Mouse (Mus musculus): ENCODE measurements around the gene Adgrl3. TPM values are rescaled to one million over a fixed set of nuclear protein-coding genes. Genes with fewer than 3 reads are reported as not detected.

The Adgrl3 gene
- polyA plus RNA-seq, 1 experiment from 2014 or later, result 14.0 TPM

DNA sequence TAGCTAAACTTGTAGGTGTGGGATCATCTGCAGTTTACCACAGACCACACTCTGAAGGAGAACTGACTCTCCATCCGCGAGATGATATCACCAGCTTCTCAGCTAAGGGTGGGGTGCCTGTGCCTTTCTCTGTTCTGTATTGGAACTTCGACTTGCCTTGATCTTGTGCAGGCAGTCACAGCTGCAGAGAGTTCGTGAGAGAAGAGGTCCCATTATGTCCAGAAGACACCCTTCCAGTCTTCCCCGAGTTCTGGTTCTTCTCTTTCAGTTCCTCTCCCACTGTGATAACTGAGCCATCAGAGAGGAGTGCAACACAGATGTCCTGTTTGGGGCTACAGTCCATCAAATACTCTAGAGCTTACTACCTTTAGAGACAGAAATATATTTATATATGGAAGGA, 422.2 kb downstream of the Adgrl3 start:
- no peak overlapping the region for H3K27ac ChIP-seq
- no peak overlapping the region for H3K9ac ChIP-seq
- no peak overlapping the region for H3K4me2 ChIP-seq
- no peaks in the 10 kb centered on the region for H3K4me1 ChIP-seq
- no peaks in the 10 kb centered on the region for H3K27me3 ChIP-seq
- no peaks in the 10 kb centered on the region for H3K9me3 ChIP-seq
- no peaks in the 10 kb centered on the region for H3K36me3 ChIP-seq
- H3K4me3 ChIP-seq, result no peak overlapping the region
- WGBS, result 74% methylated on average over 5 of the region's 5 CpGs
- ATAC-seq (ENCODE audit: borderline replicate concordance, extremely low read depth, low FRiP score, low TSS enrichment), result no peak

DNA sequence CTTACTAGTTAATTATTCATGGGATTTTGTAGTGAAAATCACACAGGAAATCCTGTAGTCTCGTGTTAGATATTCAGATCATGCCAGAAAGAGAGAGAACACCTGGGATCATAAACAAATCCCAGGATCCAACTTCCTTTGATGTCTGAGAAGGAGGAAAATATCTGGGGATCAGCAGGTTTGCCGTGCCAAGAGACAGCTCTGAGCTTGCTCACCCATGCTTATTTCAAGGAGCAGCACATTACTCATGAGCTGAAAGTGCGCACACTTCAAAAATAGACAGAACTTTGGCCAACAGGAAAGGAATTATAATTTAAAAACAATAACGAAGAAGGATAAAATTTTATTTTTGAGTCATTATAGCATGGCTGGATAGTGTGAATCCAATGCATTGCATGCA, 446.0 kb downstream of the Adgrl3 start:
- Histone ChIP-seq H3K4me3 (no peak overlapping the region), H3K27me3 (no peaks in the 10 kb centered on the region), H3K4me2 (no peak overlapping the region), H3K36me3 (no peaks in the 10 kb centered on the region), H3K9ac (no peak overlapping the region), H3K27ac (no peak overlapping the region), H3K9me3 (no peaks in the 10 kb centered on the region), H3K4me1 (no peaks in the 10 kb centered on the region)
- ATAC-seq (ENCODE audit: borderline replicate concordance, extremely low read depth, low FRiP score, low TSS enrichment), result no peak
- 36% methylated on average over 4 of the region's 4 CpGs for WGBS

DNA sequence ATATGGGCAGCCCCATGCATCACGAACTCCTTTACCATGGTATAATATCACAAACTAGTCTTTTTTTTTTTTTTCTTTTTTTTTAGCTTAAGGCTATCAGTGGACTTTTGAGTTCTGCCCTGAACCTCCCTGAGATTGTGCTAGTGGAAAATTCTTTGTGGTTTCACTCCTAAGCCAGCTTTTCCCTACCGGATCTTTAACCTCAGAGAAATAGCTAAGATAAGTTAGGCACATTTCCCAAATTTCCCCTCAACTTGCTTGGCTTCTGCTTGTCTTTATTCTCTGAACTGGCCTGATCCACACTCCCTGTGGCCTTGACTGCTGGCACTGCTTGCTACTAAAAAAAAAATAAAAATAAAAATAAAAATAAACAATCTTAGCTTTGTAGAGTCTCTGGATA, 454.7 kb downstream of the Adgrl3 start:
- Histone ChIP-seq H3K4me3 (no peak overlapping the region), H3K9me3 (no peaks in the 10 kb centered on the region), H3K9ac (no peak overlapping the region), H3K36me3 (no peaks in the 10 kb centered on the region), H3K27me3 (no peaks in the 10 kb centered on the region), H3K27ac (no peak overlapping the region), H3K4me1 (peaks cover 17% of the 10 kb centered on the region), H3K4me2 (no peak overlapping the region)
- no peak for ATAC-seq (ENCODE audit: borderline replicate concordance, extremely low read depth, low FRiP score, low TSS enrichment)
- 69% methylated on average over 2 of the region's 2 CpGs for whole genome bisulfite sequencing

DNA sequence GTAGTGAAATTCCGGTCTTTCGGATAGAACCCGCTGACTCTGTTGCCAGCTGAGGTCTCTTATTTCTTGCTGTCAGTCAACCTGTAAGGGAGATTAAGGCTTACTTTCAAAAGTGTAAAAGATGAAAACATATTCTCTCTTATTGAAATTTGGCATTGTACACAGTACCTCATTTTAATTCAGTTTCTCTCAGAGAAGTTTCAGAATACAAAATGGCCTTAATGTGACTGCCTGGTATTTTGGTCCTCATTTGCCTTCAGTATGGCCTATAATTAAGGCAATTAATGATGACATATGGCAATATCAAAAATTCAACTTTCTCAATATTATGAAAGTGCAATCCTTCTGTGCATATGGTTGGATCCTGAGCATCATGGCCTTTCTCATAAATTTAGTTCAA, 455.5 kb downstream of the Adgrl3 start:
- H3K9me3 ChIP-seq, result no peaks in the 10 kb centered on the region
- ATAC-seq (ENCODE audit: borderline replicate concordance, extremely low read depth, low FRiP score, low TSS enrichment), result no peak
- no peak overlapping the region for H3K9ac ChIP-seq
- H3K4me1 ChIP-seq, result peaks cover 17% of the 10 kb centered on the region
- no peak overlapping the region for H3K4me2 ChIP-seq
- no peaks in the 10 kb centered on the region for H3K36me3 ChIP-seq
- no peak overlapping the region for H3K27ac ChIP-seq
- 81% methylated on average over 3 of the region's 3 CpGs for whole genome bisulfite sequencing
- no peak overlapping the region for H3K4me3 ChIP-seq
- H3K27me3 ChIP-seq, result no peaks in the 10 kb centered on the region

DNA sequence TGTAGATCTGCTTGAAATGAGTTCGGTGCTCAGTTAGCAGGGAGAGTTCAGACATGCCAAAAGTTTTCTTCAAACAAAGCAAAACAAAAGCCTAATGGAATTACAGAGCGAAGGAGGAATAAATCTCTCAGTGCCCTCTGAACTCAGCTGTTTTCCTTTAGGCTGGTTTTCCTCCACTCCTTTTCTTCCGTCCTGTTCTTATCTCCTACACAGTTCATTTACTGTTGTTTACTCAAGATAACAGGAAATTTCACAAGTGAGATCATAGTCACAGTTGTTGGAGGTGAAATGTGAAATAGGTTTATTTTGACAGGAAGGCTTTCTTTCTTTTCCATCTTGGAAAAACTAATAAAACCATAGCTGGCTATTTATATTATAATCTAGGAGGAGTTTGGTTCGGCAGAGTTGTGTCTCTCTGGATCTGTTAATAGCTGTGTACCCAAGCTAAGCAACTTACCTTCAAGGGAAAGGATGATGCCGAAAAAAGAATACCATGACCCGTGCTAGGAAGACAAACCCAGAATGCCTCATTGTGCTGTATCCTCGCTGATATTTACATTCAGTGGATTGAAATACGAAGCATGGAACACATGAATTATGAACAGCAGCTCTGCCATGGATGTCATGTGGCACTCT, 456.2 kb downstream of the Adgrl3 start:
- H3K9me3 ChIP-seq, result no peaks in the 10 kb centered on the region
- no peak for ATAC-seq (ENCODE audit: borderline replicate concordance, extremely low read depth, low FRiP score, low TSS enrichment)
- H3K4me3 ChIP-seq, result no peak overlapping the region
- no peak overlapping the region for H3K9ac ChIP-seq
- H3K36me3 ChIP-seq, result no peaks in the 10 kb centered on the region
- peaks cover 17% of the 10 kb centered on the region for H3K4me1 ChIP-seq
- no peak overlapping the region for H3K27ac ChIP-seq
- WGBS, result 7% methylated on average over 8 of the region's 8 CpGs
- H3K27me3 ChIP-seq, result no peaks in the 10 kb centered on the region
- no peak overlapping the region for H3K4me2 ChIP-seq

DNA sequence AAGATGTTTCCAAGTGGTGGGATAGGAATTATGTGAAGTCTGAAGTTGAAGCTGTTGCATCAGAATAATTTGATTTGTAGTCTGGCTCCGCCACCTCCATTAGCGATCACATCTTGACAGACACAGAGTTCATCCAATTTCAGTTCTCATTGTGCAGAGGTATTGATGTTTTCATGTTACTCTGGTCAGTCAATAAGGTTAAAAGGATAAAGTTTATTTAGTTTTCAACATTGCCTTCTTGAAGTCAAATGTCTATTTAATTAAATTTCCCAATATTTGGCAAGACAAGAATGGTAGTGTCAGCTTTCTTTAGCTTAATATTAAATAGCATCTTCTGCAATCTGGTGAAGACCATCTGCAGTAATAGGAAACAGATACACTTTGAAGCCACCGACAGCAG, 461.0 kb downstream of the Adgrl3 start:
- H3K4me2 ChIP-seq, result no peak overlapping the region
- H3K9ac ChIP-seq, result no peak overlapping the region
- no peak overlapping the region for H3K27ac ChIP-seq
- H3K9me3 ChIP-seq, result no peaks in the 10 kb centered on the region
- 84% methylated on average over 3 of the region's 3 CpGs for WGBS
- H3K4me3 ChIP-seq, result no peak overlapping the region
- H3K4me1 ChIP-seq, result peaks cover 6% of the 10 kb centered on the region; the same call in 1 of the 2 replicates
- no peak for ATAC-seq (ENCODE audit: borderline replicate concordance, extremely low read depth, low FRiP score, low TSS enrichment)
- H3K27me3 ChIP-seq, result no peaks in the 10 kb centered on the region
- H3K36me3 ChIP-seq, result no peaks in the 10 kb centered on the region

DNA sequence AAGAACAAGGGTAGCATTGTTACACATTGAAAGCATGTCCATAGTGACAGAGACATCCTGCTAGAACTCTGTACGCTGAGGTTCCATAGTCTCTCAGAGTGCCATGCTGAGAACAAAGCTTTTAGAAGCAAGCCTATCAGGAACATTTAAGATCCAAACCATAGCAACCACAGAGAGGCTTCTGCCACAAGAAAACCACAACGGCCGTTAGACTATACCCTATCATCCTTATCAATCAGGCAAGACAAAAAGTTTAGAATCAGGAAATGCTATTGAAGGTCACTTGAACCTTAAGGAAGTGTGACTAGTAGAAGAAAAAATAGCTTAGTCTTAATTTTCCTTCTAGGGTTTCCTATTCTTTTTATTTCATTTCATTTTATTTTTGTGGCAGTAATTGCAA, 464.0 kb downstream of the Adgrl3 start:
- no peaks in the 10 kb centered on the region for H3K36me3 ChIP-seq
- no peak overlapping the region for H3K9ac ChIP-seq
- no peak overlapping the region for H3K27ac ChIP-seq
- H3K9me3 ChIP-seq, result no peaks in the 10 kb centered on the region
- no peak for ATAC-seq (ENCODE audit: borderline replicate concordance, extremely low read depth, low FRiP score, low TSS enrichment)
- WGBS, result 62% methylated on average over 3 of the region's 3 CpGs
- no peak overlapping the region for H3K4me2 ChIP-seq
- no peak overlapping the region for H3K4me3 ChIP-seq
- no peaks in the 10 kb centered on the region for H3K4me1 ChIP-seq
- no peaks in the 10 kb centered on the region for H3K27me3 ChIP-seq

DNA sequence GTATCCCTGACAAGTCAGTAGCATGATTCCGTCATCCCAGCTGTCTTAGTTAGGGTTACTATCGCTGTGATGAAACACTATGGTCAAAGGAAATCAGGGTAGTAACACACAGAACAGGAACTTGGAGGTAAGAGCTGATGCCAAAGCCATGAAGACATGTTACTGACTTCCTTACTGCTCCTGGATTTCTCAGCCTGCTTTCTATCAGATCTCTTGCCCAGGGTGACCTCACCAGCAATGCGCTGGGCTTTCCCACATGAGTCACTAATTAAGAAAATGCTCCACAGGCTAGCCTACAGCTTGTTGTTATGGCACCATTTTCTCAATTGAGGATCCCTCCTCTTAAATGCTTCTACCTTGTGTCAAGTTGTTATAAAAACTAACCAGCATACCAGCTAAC, 481.1 kb downstream of the Adgrl3 start:
- no peaks in the 10 kb centered on the region for H3K9me3 ChIP-seq
- H3K27me3 ChIP-seq, result no peaks in the 10 kb centered on the region
- no peak for ATAC-seq (ENCODE audit: borderline replicate concordance, extremely low read depth, low FRiP score, low TSS enrichment)
- no peaks in the 10 kb centered on the region for H3K4me1 ChIP-seq
- no peaks in the 10 kb centered on the region for H3K36me3 ChIP-seq
- H3K4me3 ChIP-seq, result no peak overlapping the region
- no peak overlapping the region for H3K9ac ChIP-seq
- no peak overlapping the region for H3K4me2 ChIP-seq
- no peak overlapping the region for H3K27ac ChIP-seq
- WGBS, result 89% methylated on average over 3 of the region's 3 CpGs

DNA sequence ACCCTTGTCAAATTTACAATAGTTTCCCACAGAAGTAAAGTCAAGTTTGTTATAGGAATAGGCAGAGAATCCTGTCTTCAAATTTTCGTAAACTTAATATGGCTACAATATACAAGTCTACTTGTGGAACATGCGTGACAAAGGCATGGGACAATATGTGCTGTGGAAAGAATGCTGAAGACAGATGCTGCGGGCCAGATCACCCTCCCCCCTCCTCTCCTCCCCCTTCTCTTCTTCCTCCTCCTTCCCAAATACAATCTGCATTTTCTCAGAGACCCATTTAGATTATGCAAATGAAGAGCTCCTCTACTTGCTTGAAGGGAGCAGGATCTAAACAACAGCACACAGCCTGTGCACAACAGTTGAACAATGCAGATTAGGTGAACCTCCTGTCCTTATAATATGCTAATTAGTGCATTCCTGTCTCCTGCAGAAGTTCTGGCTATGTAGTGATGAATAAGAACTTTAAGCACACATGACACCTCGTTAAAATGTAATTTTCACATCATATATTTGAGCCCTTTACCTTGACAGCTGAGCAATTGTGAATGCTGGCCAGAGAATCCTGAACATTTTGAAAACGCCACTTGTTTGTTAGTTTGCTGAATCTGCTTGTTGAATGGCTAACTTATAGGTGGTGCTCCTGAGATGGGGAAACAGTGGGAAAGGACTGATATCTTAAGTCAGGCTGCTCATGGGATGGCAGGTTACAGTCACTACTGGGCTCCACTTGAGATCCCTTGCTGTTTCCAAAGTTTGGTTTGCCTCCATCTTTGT, 499.0 kb downstream of the Adgrl3 start:
- Histone ChIP-seq H3K4me3 (no peak overlapping the region), H3K4me2 (peak overlapping the region; percentile 20; the same call in 1 of the 2 replicates), H3K27me3 (no peaks in the 10 kb centered on the region), H3K4me1 (peaks cover 15% of the 10 kb centered on the region), H3K36me3 (no peaks in the 10 kb centered on the region), H3K27ac (no peak overlapping the region), H3K9ac (no peak overlapping the region), H3K9me3 (no peaks in the 10 kb centered on the region)
- 44% methylated on average over 5 of the region's 5 CpGs for WGBS
- no peak; the same call in 1 of the 2 replicates for ATAC-seq (ENCODE audit: borderline replicate concordance, extremely low read depth, low FRiP score, low TSS enrichment)

DNA sequence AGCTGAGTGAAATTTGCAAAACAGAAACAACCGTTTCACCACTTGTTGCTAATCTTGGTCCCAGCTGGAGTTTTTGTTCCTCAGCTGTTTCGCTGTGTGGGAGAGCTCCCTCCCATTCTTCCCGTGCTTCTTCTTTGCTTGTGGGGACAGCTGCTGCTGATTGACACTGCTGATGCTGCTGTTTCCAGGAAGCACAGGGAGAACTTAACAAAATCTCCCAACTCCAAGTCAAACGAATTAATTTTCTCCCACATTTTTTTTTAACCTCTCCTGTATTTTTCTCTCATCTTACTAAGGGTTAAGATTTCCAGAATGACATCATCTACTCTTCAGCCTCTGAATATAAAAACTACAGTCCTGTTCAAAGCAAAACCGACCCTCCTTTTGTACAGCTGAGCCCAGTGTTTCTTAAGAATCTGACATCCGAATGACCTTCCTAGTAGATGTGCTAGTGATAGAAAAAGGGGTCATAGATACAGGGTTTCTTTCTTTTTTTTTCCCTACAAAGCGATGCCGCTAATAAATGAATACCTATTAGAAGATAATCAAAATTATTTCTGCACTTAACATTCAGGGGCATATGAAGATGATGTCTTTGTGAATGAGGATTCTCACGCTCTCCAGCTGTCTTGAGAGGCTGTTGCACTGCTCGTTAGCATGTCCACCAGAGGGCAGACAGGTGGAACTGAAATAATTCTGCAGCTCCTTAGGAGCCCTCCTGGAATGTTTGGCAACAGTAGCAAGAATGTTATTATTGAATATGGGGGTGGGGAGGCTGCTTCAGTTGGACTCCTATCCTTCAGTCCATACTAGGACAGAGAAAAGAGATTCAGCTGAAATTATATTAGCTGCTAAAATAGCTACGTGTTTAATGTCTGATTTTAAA, 499.8 kb downstream of the Adgrl3 start:
- no peaks in the 10 kb centered on the region for H3K27me3 ChIP-seq
- no peaks in the 10 kb centered on the region for H3K9me3 ChIP-seq
- ATAC-seq (ENCODE audit: borderline replicate concordance, extremely low read depth, low FRiP score, low TSS enrichment), result peak; percentile 70
- H3K9ac ChIP-seq, result no peak overlapping the region
- H3K4me1 ChIP-seq, result peaks cover 15% of the 10 kb centered on the region
- H3K4me2 ChIP-seq, result peak overlapping the region; percentile 20; the same call in 1 of the 2 replicates
- no peaks in the 10 kb centered on the region for H3K36me3 ChIP-seq
- no peak overlapping the region for H3K4me3 ChIP-seq
- no peak overlapping the region for H3K27ac ChIP-seq
- WGBS, result 19% methylated on average over 11 of the region's 11 CpGs

DNA sequence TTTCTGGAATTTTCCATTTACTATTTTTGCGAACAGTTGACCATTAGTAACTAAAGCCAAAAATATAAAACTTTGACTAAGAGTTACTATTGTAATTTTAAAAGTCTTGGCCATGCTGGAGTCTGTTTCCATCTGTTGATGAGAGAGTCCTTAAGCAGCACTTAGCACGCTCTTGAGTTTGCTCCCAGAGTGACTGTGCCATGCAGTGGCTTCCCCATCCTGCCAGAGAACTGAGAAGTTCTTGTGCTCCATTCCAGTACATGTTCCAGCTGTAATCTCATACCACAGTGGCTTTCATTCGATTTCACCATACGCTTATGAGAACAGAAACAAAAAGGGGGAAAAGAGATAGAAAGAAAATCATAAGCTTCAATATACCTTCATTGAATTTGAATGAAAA, 502.8 kb downstream of the Adgrl3 start:
- no peaks in the 10 kb centered on the region for H3K27me3 ChIP-seq
- WGBS, result 77% methylated on average over 4 of the region's 4 CpGs
- no peak; the same call in 1 of the 2 replicates for ATAC-seq (ENCODE audit: borderline replicate concordance, extremely low read depth, low FRiP score, low TSS enrichment)
- no peaks in the 10 kb centered on the region for H3K36me3 ChIP-seq
- H3K27ac ChIP-seq, result no peak overlapping the region
- peaks cover 15% of the 10 kb centered on the region for H3K4me1 ChIP-seq
- H3K9me3 ChIP-seq, result no peaks in the 10 kb centered on the region
- H3K4me2 ChIP-seq, result no peak overlapping the region
- H3K4me3 ChIP-seq, result no peak overlapping the region
- H3K9ac ChIP-seq, result no peak overlapping the region

DNA sequence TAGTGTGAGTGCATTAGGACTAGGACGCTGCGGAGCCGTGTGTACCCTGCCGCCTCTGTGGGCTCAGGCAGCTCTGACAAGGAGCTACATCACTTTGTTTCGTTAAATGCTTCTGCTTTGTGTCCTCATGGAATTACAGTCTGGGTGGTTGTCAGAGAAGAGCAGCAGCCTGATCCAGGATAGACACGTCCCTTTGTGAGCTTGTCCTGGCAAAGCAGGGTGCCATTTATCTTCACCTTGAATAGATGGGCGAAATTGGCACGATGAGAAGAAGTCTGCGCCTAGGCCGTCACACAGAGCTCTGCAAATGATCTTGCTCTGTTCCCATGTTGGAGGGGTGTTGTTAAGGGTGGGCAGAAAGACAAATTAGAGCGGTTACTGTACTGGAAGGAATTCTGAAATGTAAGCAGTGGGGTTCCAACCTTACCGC, 504.6 kb downstream of the Adgrl3 start:
- peaks cover 6% of the 10 kb centered on the region for H3K4me1 ChIP-seq
- 87% methylated on average over 12 of the region's 12 CpGs for WGBS
- no peak overlapping the region for H3K4me3 ChIP-seq
- H3K36me3 ChIP-seq, result no peaks in the 10 kb centered on the region
- no peak for ATAC-seq (ENCODE audit: borderline replicate concordance, extremely low read depth, low FRiP score, low TSS enrichment)
- no peaks in the 10 kb centered on the region for H3K27me3 ChIP-seq
- H3K4me2 ChIP-seq, result no peak overlapping the region
- no peak overlapping the region for H3K27ac ChIP-seq
- H3K9me3 ChIP-seq, result no peaks in the 10 kb centered on the region
- no peak overlapping the region for H3K9ac ChIP-seq
